Mouse (Mus musculus): ENCODE results near the gene Brsk1.

Brsk1 gene

GRCm38 (mm10) chr7:4739544-4740275, 49.3 kb downstream of the Brsk1 start, which contains the start of gene Kmt5c:
Kmt5c (plus strand) TSS chr7:4740115.
- peak; percentile 96 to 97 for DNase-seq

- no peak for DNase-seq
Measured at GRCm38 (mm10) chr7:4740309-4740727, 49.9 kb downstream of the Brsk1 start.

GRCm38 (mm10) chr7:4741151-4741550, 50.7 kb downstream of the Brsk1 start:
- peak; percentile 78 to 83 for DNase-seq

- DNase-seq, result peak; percentile 33
Measured at GRCm38 (mm10) chr7:4741672-4742481, 51.5 kb downstream of the Brsk1 start.

- DNase-seq, result no peak
Measured at GRCm38 (mm10) chr7:4742482-4742819, 52.0 kb downstream of the Brsk1 start.

- no peak for DNase-seq
Measured at GRCm38 (mm10) chr7:4743354-4743753, 53.0 kb downstream of the Brsk1 start.

GRCm38 (mm10) chr7:4744886-4745285, 54.5 kb downstream of the Brsk1 start:
- DNase-seq, result no peak

- DNase-seq, result no peak
Measured at GRCm38 (mm10) chr7:4746326-4746980, 56.0 kb downstream of the Brsk1 start.

- no peak for DNase-seq
Measured at GRCm38 (mm10) chr7:4747156-4747899, 56.9 kb downstream of the Brsk1 start.

- no peak for DNase-seq
Measured at GRCm38 (mm10) chr7:4748321-4748720, 57.9 kb downstream of the Brsk1 start.

GRCm38 (mm10) chr7:4749169-4749568, 58.8 kb downstream of the Brsk1 start:
- DNase-seq, result no peak

GRCm38 (mm10) chr7:4751971-4752820, 61.8 kb downstream of the Brsk1 start:
- peak; percentile 26 to 45 for DNase-seq

GRCm38 (mm10) chr7:4752821-4753570, 62.6 kb downstream of the Brsk1 start, which contains the start of gene Cox6b2:
Cox6b2 (minus strand) TSS chr7:4753094.
- peak; percentile 25 to 60 for DNase-seq

GRCm38 (mm10) chr7:4759670-4760069, 69.3 kb downstream of the Brsk1 start:
- DNase-seq, result no peak

- DNase-seq, result no peak
Measured at GRCm38 (mm10) chr7:4764946-4765710, 74.7 kb downstream of the Brsk1 start.

Measured in cerebellum, postnatal 25 days (tissue).